ENCODE assay signal across 7 mouse cellular contexts in the genomic region with DNA sequence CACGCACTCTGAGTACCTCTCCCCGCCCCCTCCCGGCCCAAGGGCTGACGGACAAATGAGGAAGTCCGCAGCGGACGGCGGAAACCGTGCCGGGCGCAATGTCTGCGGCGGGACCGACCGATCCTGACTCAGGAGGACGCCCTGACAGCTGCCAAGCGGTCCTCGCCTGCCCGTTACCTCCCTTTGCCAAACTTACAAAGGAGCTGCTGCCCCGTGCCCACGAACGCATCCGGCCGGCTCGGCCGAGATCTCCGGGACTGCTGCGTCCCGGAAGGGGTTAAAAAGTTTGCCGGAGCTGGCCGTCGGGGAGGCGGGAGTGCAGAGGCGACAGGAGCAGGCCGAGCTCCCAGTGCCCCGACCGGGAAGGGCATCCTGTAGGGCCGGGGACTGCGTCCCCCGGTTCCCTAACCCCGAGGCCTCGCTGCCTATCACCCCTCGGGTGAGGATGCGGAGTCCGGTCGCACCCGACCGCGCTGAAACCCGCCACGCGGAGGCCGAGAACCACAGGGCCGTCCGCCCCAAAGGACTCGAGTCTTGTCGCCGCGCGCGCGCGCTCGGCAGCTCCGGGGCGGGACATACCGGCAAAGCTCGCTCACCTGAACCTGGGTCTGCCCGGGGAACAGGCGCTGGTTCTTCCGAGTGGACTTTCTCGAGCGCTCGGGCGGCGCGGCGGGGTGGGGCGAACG. TPM values are rescaled to one million over a fixed set of nuclear protein-coding genes. Genes with fewer than 3 reads are reported as not detected.
A peak's percentile ranks its signal among the peaks of the same experiment; 100 is the strongest.
DNase-seq lines count a peak whose midpoint lies in the region; ATAC-seq and TF ChIP-seq lines count a peak whose summit lies in the region.

No protein-coding gene starts in this region.

- DNase-seq in NIH3T3 (ENCODE audit: low read depth): peak; percentile 72
- peak; percentile 37 for DNase-seq in c-Kit-negative CD71-positive TER-119-positive erythroid progenitor cells, embryonic 14.5 days (ENCODE audit: low read depth, low spot score)
- peak; percentile 78 to 81 for DNase-seq in heart, postnatal 36 days
- peak; percentile 67 to 70 for DNase-seq in layer of hippocampus, postnatal 10 days (ENCODE audit: low spot score in 2 of 2)
- DNase-seq in lung, postnatal 0 days (ENCODE audit: low spot score): peak; percentile 78
- peak; percentile 71 for DNase-seq in retina, postnatal 1 day

- no peak for TF ChIP-seq EP300 in lung, postnatal 0 days (IDR thresholded peaks at IDR 0.05)

- under 1% methylated on average over 80 of the region's 80 CpGs for WGBS in forebrain, embryonic 16.5 days
- under 1% methylated on average over 62 of the region's 80 CpGs for WGBS in lung, postnatal 0 days

- intact Hi-C loops in heart, postnatal 36 days (cut with DNase I): loop anchor here (5.0 kb wide), 1 partner anchor 71 kb away; no protein-coding TSS in a partner anchor

- peak overlapping the region; percentile 68 for H3K4me3 ChIP-seq in forebrain, embryonic 16.5 days (replicated peaks; ENCODE audit: low read length)
- H3K4me3 ChIP-seq in lung, postnatal 0 days (ENCODE audit: low read depth, low read length): peak overlapping the region; percentile 96

- H3K9me3 ChIP-seq in forebrain, embryonic 16.5 days (ENCODE audit: control insufficient read depth, low read length): no peaks in the 10 kb centered on the region
- no peaks in the 10 kb centered on the region for H3K9me3 ChIP-seq in lung, postnatal 0 days (ENCODE audit: low read length)

- H3K9ac ChIP-seq in forebrain, embryonic 16.5 days (replicated peaks; ENCODE audit: low read depth, low read length): peak overlapping the region; percentile 83
- peak overlapping the region; percentile 97 for H3K9ac ChIP-seq in lung, postnatal 0 days (replicated peaks; ENCODE audit: low read depth)

- H3K4me1 ChIP-seq in forebrain, embryonic 16.5 days (replicated peaks; ENCODE audit: control insufficient read depth, insufficient read depth, low read length): peaks cover 33% of the 10 kb centered on the region
- peaks cover 26% of the 10 kb centered on the region; the same call in 1 of the 2 replicates for H3K4me1 ChIP-seq in lung, postnatal 0 days (ENCODE audit: insufficient read depth, low read depth, low read length)

- H3K4me2 ChIP-seq in forebrain, embryonic 16.5 days (ENCODE audit: low read length): peak overlapping the region; percentile 95
- H3K4me2 ChIP-seq in lung, postnatal 0 days (replicated peaks; ENCODE audit: low read depth, low read length): peak overlapping the region; percentile 77

- peak; percentile 41 for ATAC-seq in forebrain, embryonic 16.5 days
- no peak; the same call in 1 of the 2 replicates for ATAC-seq in lung, postnatal 0 days

- peak overlapping the region; percentile 80 for H3K27ac ChIP-seq in forebrain, embryonic 16.5 days (ENCODE audit: low read length)
- peak overlapping the region; percentile 97 for H3K27ac ChIP-seq in lung, postnatal 0 days (ENCODE audit: low read length)

- no peaks in the 10 kb centered on the region for H3K36me3 ChIP-seq in forebrain, embryonic 16.5 days (ENCODE audit: control insufficient read depth, insufficient read depth)
- no peaks in the 10 kb centered on the region for H3K36me3 ChIP-seq in lung, postnatal 0 days (ENCODE audit: insufficient read depth, low read length)

- H3K27me3 ChIP-seq in forebrain, embryonic 16.5 days (replicated peaks; ENCODE audit: control insufficient read depth, insufficient read depth, low read length): no peaks in the 10 kb centered on the region
- no peaks in the 10 kb centered on the region for H3K27me3 ChIP-seq in lung, postnatal 0 days (replicated peaks; ENCODE audit: insufficient read depth, low read length)

- TF ChIP-seq CTCF in lung, postnatal 0 days (IDR thresholded peaks at IDR 0.05): peak; percentile 38

RNA-seq across cellular contexts. Expression of a gene that starts 0.5 kb away (rescaled TPM):
- polyA plus RNA-seq in forebrain, embryonic 16.5 days (2015; fragmentation: Nextera tagmentation; extraction: Ambion mirVana): 12.2 and 13.6 TPM in 2 replicates
- 100 to 1,000 TPM; 105 to 110 TPM for total RNA-seq in heart, postnatal 36 days (2021)
- 10 to 100 TPM; 65.2 to 75.2 TPM for total RNA-seq in layer of hippocampus, postnatal 10 days (2021)
- 59.3 and 67.3 TPM in 2 replicates for polyA plus RNA-seq in lung, postnatal 0 days (2015; fragmentation: Nextera tagmentation; extraction: Ambion mirVana)
